Mouse (Mus musculus) small intestine, adult 2 months (tissue): ENCODE results near the gene Vmn2r107.

Experiments used
- CTCF ChIP-seq: fragments of 200-500 bp; IDR thresholded peaks from 2 replicates; pipeline ENCODE4 v1.5.1; 2012; ENCODE audit warnings: low read depth, mild to moderate bottlenecking, control low read depth, inconsistent platforms, low read length, moderate library complexity, mixed read lengths; ENCODE audit not compliant: insufficient replicate concordance, insufficient read length; ENCODE audit errors: extremely low read depth
- POLR2A ChIP-seq: fragments of 200-500 bp; IDR thresholded peaks from 2 replicates; pipeline ENCODE4 v1.6.1; 2012; ENCODE audit warnings: low read depth, mild to moderate bottlenecking, control low read depth, inconsistent platforms, low read length, moderate library complexity

DNA sequence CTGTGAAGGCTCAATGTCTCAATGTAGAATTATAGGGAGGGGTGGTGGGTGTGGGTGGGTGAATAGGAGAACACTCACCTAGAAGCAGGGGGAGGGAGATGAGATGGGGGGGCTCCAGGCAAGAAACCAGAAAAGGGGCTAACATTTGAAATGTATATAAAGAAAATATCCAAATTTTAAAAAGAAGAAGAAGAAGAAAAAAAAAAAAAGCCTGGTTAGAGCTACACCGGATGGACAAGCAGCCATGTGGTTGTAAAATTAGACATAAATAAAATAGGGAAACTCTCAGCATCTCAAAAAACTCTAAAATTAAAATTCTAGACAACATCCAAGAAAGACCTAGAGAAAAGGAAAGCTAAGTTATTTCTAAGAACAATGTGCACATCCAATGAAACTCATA, 39.3 kb upstream of the Vmn2r107 start:
- TF ChIP-seq CTCF, result no peak
- TF ChIP-seq POLR2A, result no peak
